Mouse (Mus musculus) cerebellum, postnatal 14 days (tissue): ENCODE measurements around the gene Svs4.
"Not testable (repeated sequence)": the region's sequence is repeated elsewhere in the genome, so short reads cannot be mapped to it uniquely, and the experiment has no call there.

Source experiments
- DNase-seq, 2 experiments: peaks; one replicate each; pipeline ENCODE4 v3.0.0; 2021; ENCODE audit warnings: mixed read lengths in 2 of 2

Svs4 gene

GRCm38 (mm10) chr2:164278359-164278758, at the start of gene Svs4:
Gene Svs4, minus strand, starts transcription at chr2:164278459.
- no peak for DNase-seq

DNA sequence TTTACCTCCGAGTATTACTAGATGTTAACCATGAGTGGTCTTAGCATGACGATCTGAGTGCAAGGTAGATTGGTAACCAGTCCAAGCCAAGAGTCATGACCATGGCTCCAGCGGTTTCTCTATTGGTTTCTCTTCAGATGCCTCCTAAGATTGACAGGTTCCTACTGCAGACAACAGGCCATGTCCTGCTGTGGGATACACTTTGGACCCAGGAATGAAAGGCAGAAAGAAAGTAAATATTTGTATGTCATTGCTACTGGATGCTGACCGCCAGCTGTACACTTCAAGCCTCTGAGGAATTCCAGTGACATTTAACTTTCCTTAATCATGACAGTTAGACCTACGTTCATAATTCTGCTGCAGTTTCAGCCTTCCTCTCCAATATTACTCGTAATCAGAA, 42.7 kb upstream of the Svs4 start:
- no peak for DNase-seq

DNA sequence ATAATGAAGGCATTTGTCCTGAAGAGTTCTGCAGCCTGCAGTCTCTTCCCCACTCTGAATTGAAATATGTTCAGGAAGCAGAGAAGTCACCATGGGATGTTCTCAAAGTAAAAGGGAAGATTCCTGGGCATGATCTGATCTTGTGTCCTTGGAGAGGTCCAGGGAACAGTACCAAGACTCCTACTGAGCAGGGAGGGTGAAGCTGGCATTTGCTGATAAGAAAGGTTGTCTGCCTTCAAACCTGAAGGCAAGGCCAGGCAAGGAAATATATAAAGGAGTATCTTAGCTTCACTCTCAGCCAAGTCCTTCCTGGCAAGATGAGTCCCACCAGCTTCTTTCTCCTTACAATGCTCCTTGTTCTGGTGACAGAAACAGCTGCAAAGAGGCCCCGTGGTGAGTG, 38.2 kb upstream of the Svs4 start, which contains the start of gene Svs6:
Gene Svs6, plus strand, starts transcription at position 301 of the 400 bp plus-strand sequence.
- not testable (repeated sequence) for DNase-seq

DNA sequence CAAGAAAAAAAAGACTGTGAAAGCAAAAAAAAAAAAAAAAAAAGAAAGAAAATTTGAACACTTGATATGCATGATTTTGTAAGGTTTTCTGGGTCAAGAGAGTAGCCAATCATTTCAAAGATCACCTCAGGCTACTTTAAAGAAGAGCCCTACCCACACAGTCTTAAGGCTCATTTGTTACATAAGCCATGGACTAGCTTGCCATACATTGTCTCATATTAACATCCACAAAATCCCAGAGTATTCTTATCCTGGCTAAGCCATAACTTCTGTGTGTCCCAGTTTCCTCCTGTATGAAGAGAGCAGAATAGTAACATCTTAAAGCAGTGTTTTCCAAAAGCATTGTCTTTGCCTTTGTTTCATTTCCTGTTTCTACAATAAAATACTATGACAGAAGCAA, 37.2 kb upstream of the Svs4 start:
- DNase-seq = not testable (repeated sequence)

- DNase-seq = no peak
These were observed 34.3 kb upstream of the Svs4 start for GRCm38 (mm10) chr2:164312599-164312998.

DNA sequence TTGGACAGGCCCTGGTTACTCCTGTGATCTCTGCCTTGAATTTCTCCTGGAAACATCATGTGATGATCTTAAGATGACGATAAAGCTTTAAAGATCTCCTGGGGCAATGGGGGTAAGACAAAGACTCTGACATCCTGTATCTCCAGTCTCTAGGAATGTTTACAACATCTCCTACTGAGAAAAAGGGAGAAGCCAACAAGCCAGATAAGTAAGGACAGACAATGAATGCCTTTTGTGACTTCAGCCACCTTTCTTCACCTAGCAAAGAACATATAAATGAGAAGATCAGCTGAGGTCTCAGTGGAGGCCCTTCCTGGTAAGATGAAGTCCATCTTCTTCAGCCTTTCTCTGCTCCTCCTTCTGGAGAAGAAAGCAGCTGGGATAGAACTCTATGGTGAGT, 10.7 kb upstream of the Svs4 start, which contains the start of gene Svs3a:
Gene Svs3a, plus strand, starts transcription at position 301 of the 400 bp plus-strand sequence.
- not testable (repeated sequence) for DNase-seq

GRCm38 (mm10) chr2:164256540-164256939, 21.7 kb downstream of the Svs4 start, which contains the start of gene Svs3b:
Gene Svs3b, minus strand, starts transcription at chr2:164256640.
- DNase-seq = not testable (repeated sequence)

DNA sequence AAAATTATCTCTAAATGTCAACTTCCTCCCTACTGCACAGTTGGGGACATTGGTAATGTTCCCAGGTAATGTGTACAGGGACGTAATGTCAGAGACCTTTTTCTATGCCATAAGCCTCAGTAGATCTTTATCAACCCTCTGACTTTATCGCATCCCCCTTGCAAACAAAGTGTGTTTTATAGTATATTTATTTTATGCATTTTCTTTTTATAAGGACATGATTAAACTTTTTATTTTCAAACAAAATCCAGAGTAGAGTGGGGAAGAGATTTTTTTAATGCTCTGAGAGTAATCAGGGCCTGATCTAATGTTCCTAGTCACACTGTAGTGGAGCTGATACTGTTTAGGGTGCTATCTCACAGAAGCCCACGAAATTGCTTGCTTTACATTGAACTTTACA, 39.9 kb downstream of the Svs4 start, which contains the start of gene Svs2:
Gene Svs2, minus strand, starts transcription at position 101 of the 400 bp plus-strand sequence.
- no peak for DNase-seq

GRCm38 (mm10) chr2:164232671-164233070, 45.6 kb downstream of the Svs4 start:
- DNase-seq = no peak

- no peak for DNase-seq
These were observed 49.7 kb downstream of the Svs4 start for GRCm38 (mm10) chr2:164228361-164229070.
